Mouse (Mus musculus) MEL (cell line): ENCODE results near the gene Snd1. TPM values are rescaled to one million over a fixed set of nuclear protein-coding genes. Genes with fewer than 3 reads are reported as not detected.

Experiments
- DNase-seq: peaks from one replicate; pipeline ENCODE4 v3.0.0; 2011; ENCODE audit warnings: low read depth, low spot score
- H3K27ac ChIP-seq: 2 replicates; pipeline ENCODE4 v1.5.1; 2012; ENCODE audit warnings: low read depth, mild to moderate bottlenecking, control low read depth, low read length, moderate library complexity; ENCODE audit not compliant: control insufficient read depth
- H3K27me3 ChIP-seq, 2 experiments: fragments of 150-350 bp in 1 of 2; sonication (generic) in 1 of 2; 2 replicates each; pipeline ENCODE4 v1.6.1; 2012; ENCODE audit warnings: low read length in 2 of 2, mild to moderate bottlenecking in 2 of 2, improper control_type of control experiment in 1 of 2, moderate library complexity in 1 of 2; ENCODE audit not compliant: insufficient read depth in 2 of 2, control insufficient read depth in 1 of 2
- H3K36me3 ChIP-seq, 2 experiments: 2 replicates each; pipeline ENCODE4 v1.6.1; 2012 to 2014; ENCODE audit warnings: low read length in 2 of 2, improper control_type of control experiment in 1 of 2, inconsistent platforms in 1 of 2, mild to moderate bottlenecking in 1 of 2; ENCODE audit not compliant: insufficient read depth in 2 of 2, control insufficient read depth in 1 of 2
- H3K4me1 ChIP-seq, 2 experiments: fragments of 150-350 bp in 1 of 2; sonication (generic) in 1 of 2; 2 replicates each; pipeline ENCODE4 v1.6.1; 2012; ENCODE audit warnings: low read length in 2 of 2, improper control_type of control experiment in 1 of 2, mild to moderate bottlenecking in 1 of 2; ENCODE audit not compliant: insufficient read depth in 2 of 2, control insufficient read depth in 1 of 2
- H3K4me3 ChIP-seq, 2 experiments: fragments of 150-350 bp in 1 of 2; sonication (generic) in 1 of 2; 2 replicates each; pipeline ENCODE4 v1.5.1; 2012; ENCODE audit warnings: low read depth in 2 of 2, low read length in 2 of 2, mild to moderate bottlenecking in 2 of 2, moderate library complexity in 2 of 2, control low read depth in 1 of 2, improper control_type of control experiment in 1 of 2; ENCODE audit not compliant: control insufficient read depth in 1 of 2, insufficient read depth in 1 of 2
- H3K79me2 ChIP-seq: 2 replicates; pipeline ENCODE4 v1.6.1; 2012; ENCODE audit warnings: mild to moderate bottlenecking, low read length, moderate library complexity; ENCODE audit not compliant: control insufficient read depth, poor library complexity, insufficient read depth
- H3K9ac ChIP-seq: 2 replicates; pipeline ENCODE4 v1.6.1; 2012; ENCODE audit warnings: low read depth, mild to moderate bottlenecking, control low read depth, low read length, moderate library complexity; ENCODE audit not compliant: control insufficient read depth, poor library complexity, severe bottlenecking
- H3K9me3 ChIP-seq: fragments of 150-350 bp; sonication (generic); replicated peaks from 2 replicates; pipeline ENCODE4 v1.6.1; 2012; ENCODE audit warnings: mild to moderate bottlenecking, low read length, improper control_type of control experiment, moderate library complexity; ENCODE audit not compliant: insufficient read depth
- CTCF ChIP-seq, 3 experiments: IDR thresholded peaks in 2 of 3; conservative IDR thresholded peaks in 1 of 3; 2 replicates each; pipeline ENCODE4 v1.5.1; 2011 to 2012; ENCODE audit warnings: low read length in 3 of 3, low read depth in 2 of 3, mild to moderate bottlenecking in 2 of 3, improper control_type of control experiment in 1 of 3, inconsistent platforms in 1 of 3, mixed read lengths in 1 of 3, moderate library complexity in 1 of 3; ENCODE audit not compliant: control insufficient read depth in 1 of 3, insufficient read depth in 1 of 3, poor library complexity in 1 of 3, severe bottlenecking in 1 of 3
- E2F4 ChIP-seq: IDR thresholded peaks from 2 replicates; pipeline ENCODE4 v1.6.1; 2011; ENCODE audit warnings: low read depth, low read length, improper control_type of control experiment, borderline replicate concordance
- ELF1 ChIP-seq: IDR thresholded peaks from 2 replicates; pipeline ENCODE4 v1.6.1; 2014; ENCODE audit warnings: low read depth, mild to moderate bottlenecking, inconsistent platforms, low read length, improper control_type of control experiment, moderate library complexity
- EP300 ChIP-seq, 2 experiments: IDR thresholded peaks; 2 replicates each; pipeline ENCODE4 v1.6.1; 2011; ENCODE audit warnings: improper control_type of control experiment in 2 of 2, low read length in 2 of 2, low read depth in 1 of 2, mild to moderate bottlenecking in 1 of 2
- GABPA ChIP-seq: IDR thresholded peaks from 2 replicates; pipeline ENCODE4 v1.6.1; 2012; ENCODE audit warnings: low read depth, mild to moderate bottlenecking, inconsistent platforms, low read length, improper control_type of control experiment, moderate library complexity
- HCFC1 ChIP-seq: IDR thresholded peaks from 2 replicates; pipeline ENCODE4 v1.6.1; 2012; ENCODE audit warnings: low read depth, mild to moderate bottlenecking, inconsistent platforms, low read length, improper control_type of control experiment, moderate library complexity
- JUND ChIP-seq: IDR thresholded peaks from 2 replicates; pipeline ENCODE4 v1.6.1; 2011; ENCODE audit warnings: low read depth, mild to moderate bottlenecking, improper control_type of control experiment, low read length
- MAFK ChIP-seq: IDR thresholded peaks from 2 replicates; pipeline ENCODE4 v1.6.1; 2011; ENCODE audit warnings: low read depth, mild to moderate bottlenecking, low read length, improper control_type of control experiment, borderline replicate concordance
- MAZ ChIP-seq: IDR thresholded peaks from 2 replicates; pipeline ENCODE4 v1.6.1; 2012; ENCODE audit warnings: low read depth, mild to moderate bottlenecking, inconsistent platforms, low read length, improper control_type of control experiment
- MEF2A ChIP-seq: IDR thresholded peaks from 2 replicates; pipeline ENCODE4 v1.6.1; 2014; ENCODE audit warnings: low read depth, mild to moderate bottlenecking, inconsistent platforms, low read length, improper control_type of control experiment; ENCODE audit not compliant: poor library complexity, insufficient replicate concordance, severe bottlenecking; ENCODE audit errors: extremely low read depth
- MYB ChIP-seq: IDR thresholded peaks from 2 replicates; pipeline ENCODE4 v1.6.1; 2011; ENCODE audit warnings: mild to moderate bottlenecking, low read depth, low read length, improper control_type of control experiment
- MYC ChIP-seq: IDR thresholded peaks from 2 replicates; pipeline ENCODE4 v1.6.1; 2011; ENCODE audit warnings: low read depth, mild to moderate bottlenecking, low read length, improper control_type of control experiment, moderate library complexity
- NELFE ChIP-seq: IDR thresholded peaks from 2 replicates; pipeline ENCODE4 v1.6.1; 2011; ENCODE audit warnings: low read depth, low read length, improper control_type of control experiment
- NRF1 ChIP-seq: IDR thresholded peaks from 2 replicates; pipeline ENCODE4 v1.6.1; 2014; ENCODE audit warnings: low read depth, mild to moderate bottlenecking, inconsistent platforms, low read length, improper control_type of control experiment, moderate library complexity; ENCODE audit not compliant: poor library complexity, insufficient read depth, severe bottlenecking
- POLR2A ChIP-seq, 2 experiments: IDR thresholded peaks; 2 replicates each; pipeline ENCODE4 v1.6.1; 2011 to 2012; ENCODE audit warnings: low read length in 2 of 2, mild to moderate bottlenecking in 2 of 2, control low read depth in 1 of 2, improper control_type of control experiment in 1 of 2, low read depth in 1 of 2, moderate library complexity in 1 of 2; ENCODE audit not compliant: control insufficient read depth in 1 of 2, insufficient read depth in 1 of 2, poor library complexity in 1 of 2
- POLR2AphosphoS2 ChIP-seq: IDR thresholded peaks from 2 replicates; pipeline ENCODE4 v1.6.1; 2011; ENCODE audit warnings: low read length, improper control_type of control experiment
- POLR2AphosphoS5 ChIP-seq: IDR thresholded peaks from 2 replicates; pipeline ENCODE4 v1.6.1; 2012; ENCODE audit warnings: low read depth, borderline replicate concordance, mild to moderate bottlenecking, inconsistent platforms, low read length, moderate library complexity, mixed read lengths
- RAD21 ChIP-seq: IDR thresholded peaks from 2 replicates; pipeline ENCODE4 v1.6.1; 2011; ENCODE audit warnings: mild to moderate bottlenecking, low read depth, low read length, improper control_type of control experiment
- RCOR1 ChIP-seq: IDR thresholded peaks from 2 replicates; pipeline ENCODE4 v1.6.1; 2012; ENCODE audit warnings: low read depth, mild to moderate bottlenecking, inconsistent platforms, low read length, improper control_type of control experiment
- SIN3A ChIP-seq: IDR thresholded peaks from 2 replicates; pipeline ENCODE4 v1.6.1; 2012; ENCODE audit warnings: low read length, improper control_type of control experiment, inconsistent platforms
- SMC3 ChIP-seq: IDR thresholded peaks from 2 replicates; pipeline ENCODE4 v1.6.1; 2011; ENCODE audit warnings: low read depth, low read length, improper control_type of control experiment
- TAL1 ChIP-seq: IDR thresholded peaks from 2 replicates; pipeline ENCODE4 v1.6.1; 2012; ENCODE audit warnings: mild to moderate bottlenecking, inconsistent platforms, low read length, moderate library complexity, mixed read lengths
- TBP ChIP-seq: IDR thresholded peaks from 2 replicates; pipeline ENCODE4 v1.8.0; 2011; ENCODE audit warnings: low read depth, low read length, improper control_type of control experiment
- TCF12 ChIP-seq: IDR thresholded peaks from 2 replicates; pipeline ENCODE4 v1.6.1; 2014; ENCODE audit warnings: low read depth, mild to moderate bottlenecking, inconsistent platforms, low read length, improper control_type of control experiment, moderate library complexity
- UBTF ChIP-seq: IDR thresholded peaks from 2 replicates; pipeline ENCODE4 v1.6.1; 2012; ENCODE audit warnings: low read depth, mild to moderate bottlenecking, inconsistent platforms, low read length, improper control_type of control experiment, moderate library complexity, borderline replicate concordance; ENCODE audit not compliant: insufficient read depth
- USF1 ChIP-seq: IDR thresholded peaks from 2 replicates; pipeline ENCODE4 v1.6.1; 2014; ENCODE audit warnings: low read depth, mild to moderate bottlenecking, inconsistent platforms, low read length, improper control_type of control experiment, moderate library complexity
- ZC3H11A ChIP-seq: IDR thresholded peaks from 2 replicates; pipeline ENCODE4 v1.6.1; 2012; ENCODE audit warnings: low read depth, mild to moderate bottlenecking, inconsistent platforms, low read length, improper control_type of control experiment
- ZKSCAN1 ChIP-seq: IDR thresholded peaks from 2 replicates; pipeline ENCODE4 v1.6.1; 2012; ENCODE audit warnings: low read depth, mild to moderate bottlenecking, inconsistent platforms, low read length, improper control_type of control experiment, moderate library complexity
- ZMIZ1 ChIP-seq: IDR thresholded peaks from 2 replicates; pipeline ENCODE4 v1.6.1; 2012; ENCODE audit warnings: low read depth, mild to moderate bottlenecking, inconsistent platforms, low read length, improper control_type of control experiment, moderate library complexity
- polyA plus RNA-seq, 2 experiments: library from polyadenylated mRNA; stranded (reverse) in 1 of 2; unstranded in 1 of 2; fragments of >175 nt in 1 of 2; fragments of >200 nt in 1 of 2; gene quantifications; 2 replicates each; pipeline versions ENCODE4 v1.2.1 to v1.2.4; 2012; ENCODE audit warnings: low replicate concordance in 2 of 2, low read depth in 1 of 2; ENCODE audit not compliant: insufficient read length in 2 of 2, insufficient read depth in 1 of 2, missing spikeins in 1 of 2
- total RNA-seq: library from RNA; depleted of rRNA; stranded (reverse); fragments of 300-350 nt; gene quantifications from 2 replicates; pipeline ENCODE4 v1.2.3, GENCODE M21; 2012

Gene Snd1
- total and polyA plus RNA-seq, 3 experiments, result 192 to 280 TPM; not detected in 1

GRCm38 (mm10) chr6:28474211-28474610 is 728 bp upstream of the Snd1 start:
- Histone ChIP-seq H3K4me3 (no peak overlapping the region), H3K27me3 (peaks cover 0 to 3% of the 10 kb centered on the region in 2 experiments; a peak in 2 of 4 replicates), H3K79me2 (no peaks in the 10 kb centered on the region; the same call in 1 of the 2 replicates), H3K9me3 (no peaks in the 10 kb centered on the region), H3K27ac (no peak overlapping the region), H3K36me3 (peaks cover 0 to 13% of the 10 kb centered on the region in 2 experiments; a peak in 2 of 4 replicates), H3K4me1 (peaks cover 0 to 4% of the 10 kb centered on the region in 2 experiments; a peak in 2 of 4 replicates), H3K9ac (no peak overlapping the region)
- no peak for TF ChIP-seq MYC
- no peak for TF ChIP-seq RAD21
- no peak for TF ChIP-seq MEF2A
- TF ChIP-seq CTCF (IDR thresholded peaks at IDR 0.05 in 2 of 3, conservative IDR thresholded peaks at IDR 0.05 in 1 of 3; ENCODE audit: control insufficient read depth in 1 of 3, insufficient read depth in 1 of 3, low read depth in 2 of 3, low read length in 3 of 3, poor library complexity in 1 of 3, severe bottlenecking in 1 of 3), result no peak
- TF ChIP-seq MAFK, result no peak
- no peak for TF ChIP-seq USF1
- no peak for TF ChIP-seq POLR2A (IDR thresholded peaks at IDR 0.05; ENCODE audit: control insufficient read depth in 1 of 2, insufficient read depth in 1 of 2, low read depth in 1 of 2, low read length in 2 of 2, poor library complexity in 1 of 2)
- no peak for TF ChIP-seq POLR2AphosphoS2
- no peak for TF ChIP-seq TBP
- no peak for TF ChIP-seq MAZ
- no peak for TF ChIP-seq SMC3
- TF ChIP-seq NELFE, result no peak
- TF ChIP-seq UBTF, result no peak
- TF ChIP-seq MYB, result no peak
- no peak for TF ChIP-seq NRF1
- TF ChIP-seq POLR2AphosphoS5, result no peak
- TF ChIP-seq JUND, result no peak
- TF ChIP-seq EP300 (IDR thresholded peaks at IDR 0.05; ENCODE audit: low read depth in 1 of 2, low read length in 2 of 2), result no peak
- TF ChIP-seq HCFC1, result no peak
- TF ChIP-seq ZKSCAN1, result no peak
- DNase-seq, result no peak

- H3K79me2 ChIP-seq, result peaks cover 48% of the 10 kb centered on the region
- H3K9me3 ChIP-seq, result no peaks in the 10 kb centered on the region
- no peaks in the 10 kb centered on the region for H3K27me3 ChIP-seq
- peaks cover 12 to 49% of the 10 kb centered on the region in 2 experiments for H3K36me3 ChIP-seq
- DNase-seq, result peak; percentile 100
- peak overlapping the region; percentile 89 for H3K9ac ChIP-seq
- H3K4me3 ChIP-seq, result peak overlapping the region; percentile 89 to 91
- peaks cover 15 to 22% of the 10 kb centered on the region in 2 experiments for H3K4me1 ChIP-seq
- peak overlapping the region; percentile 75 for H3K27ac ChIP-seq
- TF ChIP-seq RAD21 (no peak), MYC (peak; percentile 96), ZMIZ1 (peak; percentile 67), SMC3 (no peak), NELFE (peak; percentile 95), TBP (peak; percentile 73), E2F4 (no peak; the same call in 1 of the 2 replicates), GABPA (no peak), TCF12 (peak; percentile 26; the same call in 1 of the 2 replicates), RCOR1 (no peak), ZC3H11A (no peak), MAFK (no peak), UBTF (no peak), TAL1 (no peak), EP300 (IDR thresholded peaks at IDR 0.05; ENCODE audit: low read depth in 1 of 2, low read length in 2 of 2) (peak in 1 of 2 experiments; percentile 44; a peak in 1 of 4 replicates), ZKSCAN1 (no peak), SIN3A (peak; percentile 97), ELF1 (peak; percentile 94)
Observed at GRCm38 (mm10) chr6:28479865-28480751, 5.2 kb downstream of the Snd1 start.
